Mouse (Mus musculus): ENCODE measurements around the gene St3gal3.

The St3gal3 gene

GRCm38 (mm10) chr4:118022406-118022805 lies 112.3 kb downstream of the St3gal3 start:
- no peak for DNase-seq (ENCODE audit: low read depth, low spot score)

- no peak for DNase-seq (ENCODE audit: low read depth, low spot score)
Observed at GRCm38 (mm10) chr4:118019640-118020039, 115.1 kb downstream of the St3gal3 start.

- DNase-seq (ENCODE audit: low read depth, low spot score), result no peak
Observed at GRCm38 (mm10) chr4:118019218-118019617, 115.5 kb downstream of the St3gal3 start.

DNA sequence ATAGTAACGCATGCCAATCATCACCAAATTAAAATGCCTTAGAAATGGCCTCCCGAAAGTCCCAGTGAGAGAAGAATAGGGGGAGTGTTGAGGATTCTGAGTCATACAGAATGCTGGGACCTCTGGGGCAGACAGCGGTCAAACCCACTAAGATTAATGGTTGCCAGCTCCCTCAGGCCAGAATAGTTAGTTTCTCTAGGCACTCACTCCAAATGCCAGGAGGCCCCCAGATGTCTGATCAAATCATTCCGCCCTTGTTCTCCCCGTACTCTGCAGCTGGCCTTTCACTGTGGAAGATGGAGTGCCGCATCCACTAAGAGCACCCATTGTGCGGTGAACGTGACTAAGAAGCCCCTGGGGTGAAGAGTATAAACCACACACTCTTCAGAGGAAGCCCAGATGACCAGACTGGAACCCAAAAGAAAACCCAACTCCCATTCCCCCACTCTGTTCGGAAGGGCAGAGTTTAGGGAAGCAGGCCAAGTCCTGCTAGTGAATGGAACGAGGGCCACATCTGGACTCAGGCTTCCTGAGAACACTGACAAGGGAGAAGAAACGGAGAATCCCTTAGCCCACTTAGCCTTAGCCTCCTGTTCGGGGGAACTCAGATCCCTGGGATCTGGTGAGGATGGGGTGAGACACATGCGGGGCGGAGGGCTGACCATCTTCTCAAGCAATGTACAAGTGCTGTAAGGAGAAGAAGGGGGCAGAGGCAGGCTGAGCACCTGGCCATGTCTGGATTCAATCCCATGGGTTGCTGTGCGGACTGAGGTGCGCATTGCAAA lies 117.5 kb downstream of the St3gal3 start:
- DNase-seq (ENCODE audit: low read depth, low spot score), result peak; percentile 79

GRCm38 (mm10) chr4:118016323-118016911 lies 118.3 kb downstream of the St3gal3 start:
- no peak for DNase-seq (ENCODE audit: low read depth, low spot score)

GRCm38 (mm10) chr4:118015636-118016035 lies 119.1 kb downstream of the St3gal3 start:
- no peak for DNase-seq (ENCODE audit: low read depth, low spot score)

GRCm38 (mm10) chr4:118015126-118015525 lies 119.6 kb downstream of the St3gal3 start:
- DNase-seq (ENCODE audit: low read depth, low spot score), result no peak

GRCm38 (mm10) chr4:118010661-118011173 lies 124.0 kb downstream of the St3gal3 start:
- no peak for DNase-seq (ENCODE audit: low read depth, low spot score)

- no peak for DNase-seq (ENCODE audit: low read depth, low spot score)
Observed at GRCm38 (mm10) chr4:118008433-118009033, 126.2 kb downstream of the St3gal3 start.

DNA sequence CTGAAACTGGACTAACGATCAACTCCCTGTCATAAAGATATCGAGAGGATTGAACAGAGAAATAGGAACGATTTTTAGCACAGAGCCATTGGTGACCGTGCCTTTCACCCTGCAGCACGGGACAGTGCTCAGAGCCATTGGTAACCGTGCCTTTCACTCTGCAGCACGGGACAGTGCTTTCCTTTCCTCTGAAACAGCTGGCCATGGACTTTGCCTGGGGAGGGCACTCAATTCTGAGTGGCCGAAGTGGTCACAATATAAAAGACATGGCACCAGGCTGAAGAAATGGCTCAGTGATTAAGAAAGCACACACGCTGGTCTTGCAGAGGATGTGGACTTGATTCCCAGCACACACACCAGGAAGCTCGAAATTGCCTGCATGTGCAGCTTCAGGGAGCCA lies 133.4 kb downstream of the St3gal3 start:
- no peak for DNase-seq (ENCODE audit: low read depth, low spot score)

DNA sequence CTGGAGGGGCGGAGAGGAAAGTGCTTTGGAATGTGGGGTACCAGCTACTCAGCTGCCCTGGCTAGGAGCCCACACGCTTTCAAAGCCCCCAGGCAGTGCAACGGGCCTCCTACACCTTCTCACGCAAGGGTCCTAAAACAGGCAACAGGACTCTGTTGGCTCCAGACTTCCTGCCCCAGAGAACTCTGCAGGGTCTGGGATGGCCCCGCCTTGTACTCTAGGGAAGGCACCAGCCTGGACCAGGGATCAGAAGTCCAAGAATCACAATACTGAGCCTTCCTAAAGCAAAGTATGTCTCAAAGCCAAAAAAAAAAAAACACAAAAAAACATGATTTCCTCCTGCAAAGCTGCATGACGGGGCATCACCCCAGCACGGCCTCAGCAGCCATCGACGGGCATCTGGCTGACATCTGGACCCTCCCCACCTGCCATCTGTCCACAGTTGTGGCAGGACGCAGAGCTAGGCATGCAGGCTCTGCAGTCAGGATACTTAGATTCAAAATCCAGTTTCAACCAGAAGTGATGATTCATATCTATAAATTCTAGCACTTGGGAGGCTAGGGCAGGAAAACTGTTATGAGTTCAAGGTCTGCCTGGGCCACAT lies 134.0 kb downstream of the St3gal3 start:
- peak; percentile 47 for DNase-seq (ENCODE audit: low read depth, low spot score)

GRCm38 (mm10) chr4:117999951-118000350 lies 134.8 kb downstream of the St3gal3 start:
- DNase-seq (ENCODE audit: low read depth, low spot score), result no peak

GRCm38 (mm10) chr4:117997381-117998269 lies 137.1 kb downstream of the St3gal3 start:
- peak; percentile 63 for DNase-seq (ENCODE audit: low read depth, low spot score)

GRCm38 (mm10) chr4:117996701-117997100 lies 138.0 kb downstream of the St3gal3 start:
- no peak for DNase-seq (ENCODE audit: low read depth, low spot score)

- DNase-seq (ENCODE audit: low read depth, low spot score), result no peak
Observed at GRCm38 (mm10) chr4:117995461-117995860, 139.3 kb downstream of the St3gal3 start.

DNA sequence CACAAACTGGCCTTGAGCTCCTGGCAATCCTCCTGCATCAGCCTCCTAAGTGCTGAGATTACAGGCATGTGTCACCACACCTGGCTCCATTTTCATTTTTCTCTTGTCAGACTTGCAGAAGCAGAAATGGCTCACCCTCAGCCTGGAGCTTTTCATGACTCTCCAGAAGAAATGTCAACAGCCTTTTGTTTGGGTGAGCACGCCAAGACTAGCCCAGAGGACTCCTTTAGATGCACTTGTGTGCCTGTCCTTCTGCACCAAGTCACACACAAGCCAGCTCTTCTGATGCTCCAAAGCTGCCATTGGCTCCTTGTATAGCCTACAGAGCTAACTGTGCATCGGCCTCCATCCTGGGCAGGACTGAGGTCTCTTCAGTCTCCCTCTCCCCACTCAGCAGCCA lies 141.3 kb downstream of the St3gal3 start:
- no peak for DNase-seq (ENCODE audit: low read depth, low spot score)

GRCm38 (mm10) chr4:117992872-117993271 lies 141.8 kb downstream of the St3gal3 start:
- no peak for DNase-seq (ENCODE audit: low read depth, low spot score)

GRCm38 (mm10) chr4:117992036-117992435 lies 142.7 kb downstream of the St3gal3 start:
- no peak for DNase-seq (ENCODE audit: low read depth, low spot score)

GRCm38 (mm10) chr4:117991055-117991627 lies 143.6 kb downstream of the St3gal3 start:
- no peak for DNase-seq (ENCODE audit: low read depth, low spot score)

DNA sequence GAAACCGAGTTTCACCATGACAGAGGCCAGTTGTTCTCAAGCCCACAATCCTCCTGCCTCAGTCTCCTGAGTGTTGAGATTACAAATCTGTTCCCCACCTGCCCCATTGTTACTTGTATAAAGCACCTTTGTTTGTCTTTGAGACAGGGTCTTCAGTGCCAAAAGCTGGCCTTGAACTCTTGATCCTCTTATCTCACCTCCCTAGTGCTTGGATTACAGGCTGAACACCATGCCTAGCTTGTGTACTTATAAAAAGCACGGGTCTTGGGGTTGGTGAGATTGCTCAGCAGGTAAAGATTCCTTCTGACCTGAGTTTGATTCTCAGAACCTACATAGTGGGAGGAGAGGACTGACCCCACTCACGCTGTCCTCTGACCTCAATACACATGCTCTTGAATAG lies 144.1 kb downstream of the St3gal3 start:
- no peak for DNase-seq (ENCODE audit: low read depth, low spot score)

DNA sequence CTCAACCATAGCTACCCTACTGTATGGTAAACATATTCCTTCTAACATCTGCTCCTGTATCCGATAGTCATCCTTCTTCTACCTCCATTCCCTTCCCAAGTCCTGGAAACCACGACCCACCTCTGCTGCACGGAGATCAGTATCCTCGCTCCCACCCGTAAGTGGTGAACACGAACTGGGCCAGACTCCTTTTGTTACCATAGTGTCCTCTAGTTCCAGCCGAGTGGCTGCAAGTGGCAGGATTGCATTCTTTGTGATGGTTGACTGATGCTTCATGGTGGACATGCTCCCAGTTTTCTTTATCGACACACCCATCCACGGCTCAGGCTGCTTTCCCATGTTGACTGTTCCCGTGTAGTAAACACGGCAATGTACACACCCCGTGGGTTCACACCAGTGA lies 144.9 kb downstream of the St3gal3 start:
- no peak for DNase-seq (ENCODE audit: low read depth, low spot score)

All from mesoderm, embryonic 11.5 days (tissue).